Mouse (Mus musculus) right cerebral cortex, postnatal 36 days (tissue): ENCODE data around the gene Borcs6.
"Not testable (repeated sequence)": the region's sequence is repeated elsewhere in the genome, so short reads cannot be mapped to it uniquely, and the experiment has no call there.

Experiments used
- DNase-seq, 2 experiments: peaks; one replicate each; pipeline ENCODE4 v3.0.0; 2022; ENCODE audit warnings: low spot score in 2 of 2, mixed read lengths in 1 of 2

Borcs6 gene

GRCm38 (mm10) chr11:69059357-69059974, at the start of gene Borcs6:
Borcs6 (plus strand) TSS chr11:69059717.
- peak; percentile 97 to 98 for DNase-seq

- no peak for DNase-seq
Measured at GRCm38 (mm10) chr11:69010400-69011323, 48.9 kb upstream of the Borcs6 start.

- DNase-seq: not testable (repeated sequence)
Measured at GRCm38 (mm10) chr11:69011445-69011844, 48.1 kb upstream of the Borcs6 start.

- DNase-seq: peak; percentile 81 to 88
Measured at GRCm38 (mm10) chr11:69012071-69012601, 47.4 kb upstream of the Borcs6 start.

- DNase-seq: peak; percentile 83 to 86
Measured at GRCm38 (mm10) chr11:69015644-69016441, 43.7 kb upstream of the Borcs6 start, which contains the start of gene Ctc1. Ctc1 (plus strand) TSS chr11:69015911.

- no peak for DNase-seq
Measured at GRCm38 (mm10) chr11:69016755-69017154, 42.8 kb upstream of the Borcs6 start.

- DNase-seq: no peak
Measured at GRCm38 (mm10) chr11:69020691-69021090, 38.8 kb upstream of the Borcs6 start.

- DNase-seq: no peak
Measured at GRCm38 (mm10) chr11:69026562-69026961, 33.0 kb upstream of the Borcs6 start.

GRCm38 (mm10) chr11:69028805-69029204, 30.7 kb upstream of the Borcs6 start:
- no peak for DNase-seq

GRCm38 (mm10) chr11:69033552-69033951, 26.0 kb upstream of the Borcs6 start:
- no peak for DNase-seq

- no peak for DNase-seq
Measured at GRCm38 (mm10) chr11:69034585-69034984, 24.9 kb upstream of the Borcs6 start.

GRCm38 (mm10) chr11:69035411-69035810, 24.1 kb upstream of the Borcs6 start:
- no peak for DNase-seq

- DNase-seq: peak; percentile 85 to 89
Measured at GRCm38 (mm10) chr11:69035849-69036248, 23.7 kb upstream of the Borcs6 start.

GRCm38 (mm10) chr11:69036486-69037230, 22.9 kb upstream of the Borcs6 start:
- DNase-seq: peak; percentile 83 to 89

GRCm38 (mm10) chr11:69037231-69038061, 22.1 kb upstream of the Borcs6 start:
- DNase-seq: peak; percentile 84 to 87

GRCm38 (mm10) chr11:69038173-69038572, 21.3 kb upstream of the Borcs6 start:
- DNase-seq: no peak

GRCm38 (mm10) chr11:69045531-69046394, 13.8 kb upstream of the Borcs6 start, which contains the start of gene Aurkb:
Aurkb (plus strand) TSS chr11:69045647.
- DNase-seq: peak in 1 of 2 experiments; percentile 55

- no peak for DNase-seq
Measured at GRCm38 (mm10) chr11:69046395-69046774, 13.1 kb upstream of the Borcs6 start.

- DNase-seq: no peak
Measured at GRCm38 (mm10) chr11:69047592-69047991, 11.9 kb upstream of the Borcs6 start.
